Mouse (Mus musculus) liver, adult 2 months (tissue): ENCODE data around the gene Cask.

Source experiments
- CTCF ChIP-seq: fragments of 200-500 bp; IDR thresholded peaks from 2 replicates; pipeline ENCODE4 v1.5.1; 2011; ENCODE audit warnings: low read depth, low read length, control low read depth
- POLR2A ChIP-seq: fragments of 200-500 bp; IDR thresholded peaks from 2 replicates; pipeline ENCODE4 v1.6.1; 2011; ENCODE audit warnings: low read length, control low read depth; ENCODE audit not compliant: insufficient read depth; ENCODE audit errors: extremely low read depth

DNA sequence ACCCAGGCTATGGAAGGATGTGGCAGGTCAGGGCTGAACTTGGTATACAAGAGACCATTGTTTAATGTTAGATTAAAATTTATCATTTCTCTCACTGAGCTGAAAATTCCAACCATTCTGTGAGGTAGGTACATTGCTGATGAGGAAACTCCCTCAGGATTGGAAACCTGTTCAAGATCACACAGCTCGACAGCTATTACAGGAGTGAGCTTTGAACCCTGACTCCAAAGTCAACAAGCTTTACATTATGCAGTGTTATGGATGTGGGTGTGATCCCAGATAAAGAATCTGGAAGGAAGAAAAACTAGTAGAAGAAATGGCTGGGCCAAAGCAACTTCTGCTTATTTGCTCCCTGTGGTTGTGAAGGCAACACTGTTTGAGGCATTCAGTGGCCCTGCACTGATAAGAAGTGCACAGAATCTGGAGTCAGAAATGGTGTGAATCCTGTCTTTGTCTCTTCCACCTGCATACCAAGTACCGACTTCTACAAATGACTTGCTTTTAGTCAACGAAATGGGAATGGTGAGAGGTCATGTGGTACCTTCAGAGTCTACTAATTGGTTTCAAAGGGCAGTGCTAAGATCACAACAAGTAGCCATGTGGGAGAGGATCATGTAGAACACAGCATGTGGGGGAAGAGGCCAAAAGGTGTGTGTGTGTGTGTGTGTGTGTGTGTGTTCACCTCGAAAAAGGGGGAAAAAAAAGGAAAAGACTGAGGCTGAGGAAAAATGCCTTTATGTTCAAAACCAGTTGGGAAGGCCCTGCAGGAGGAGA lies 134.2 kb downstream of the Cask start:
- TF ChIP-seq CTCF (no peak), POLR2A (no peak)
